Mouse (Mus musculus) heart, embryonic 14.5 days (tissue): ENCODE data around the gene Cmtm5. TPM values are rescaled to one million over a fixed set of nuclear protein-coding genes. Genes with fewer than 3 reads are reported as not detected.

ENCODE experiments used
- ATAC-seq: fragments of 200-750 bp; cut with Nextera tagmentation; 2 replicates; pipeline ENCODE4 v1.8.0; 2017; ENCODE audit warnings: low read depth, moderate TSS enrichment; ENCODE audit not compliant: insufficient number of reproducible peaks, insufficient read depth, low FRiP score
- H3K27ac ChIP-seq, 2 experiments: fragments of 200-500 bp in 1 of 2; fragments of 300-500 bp in 1 of 2; sonication (generic) in 1 of 2; replicated peaks in 1 of 2; 2 replicates each; pipeline ENCODE4 v1.5.1; 2012 to 2014; ENCODE audit warnings: low read depth in 2 of 2, low read length in 2 of 2, control low read depth in 1 of 2, mild to moderate bottlenecking in 1 of 2, mixed read lengths in 1 of 2; ENCODE audit not compliant: control insufficient read depth in 1 of 2, insufficient read depth in 1 of 2
- H3K27me3 ChIP-seq: fragments of 300-500 bp; sonication (generic); 2 replicates; pipeline ENCODE4 v1.6.1; 2014; ENCODE audit warnings: mild to moderate bottlenecking, low read length, control low read depth; ENCODE audit not compliant: control insufficient read depth, insufficient read depth
- H3K36me3 ChIP-seq: fragments of 300-500 bp; sonication (generic); 2 replicates; pipeline ENCODE4 v1.6.1; 2014; ENCODE audit warnings: mild to moderate bottlenecking, control low read depth, low read length, mixed read lengths; ENCODE audit not compliant: control insufficient read depth, insufficient read depth
- H3K4me1 ChIP-seq, 2 experiments: fragments of 200-500 bp in 1 of 2; fragments of 300-500 bp in 1 of 2; sonication (generic) in 1 of 2; 2 replicates each; pipeline ENCODE4 v1.6.1; 2012 to 2014; ENCODE audit warnings: low read length in 2 of 2, control low read depth in 1 of 2, mixed read lengths in 1 of 2; ENCODE audit not compliant: control insufficient read depth in 2 of 2, insufficient read depth in 2 of 2
- H3K4me2 ChIP-seq: fragments of 300-500 bp; sonication (generic); 2 replicates; pipeline ENCODE4 v1.6.1; 2014; ENCODE audit warnings: mild to moderate bottlenecking, low read length
- H3K4me3 ChIP-seq, 2 experiments: fragments of 200-500 bp in 1 of 2; fragments of 300-500 bp in 1 of 2; sonication (generic) in 1 of 2; 2 replicates each; pipeline ENCODE4 v1.5.1; 2012 to 2014; ENCODE audit warnings: low read length in 2 of 2, mild to moderate bottlenecking in 2 of 2, control low read depth in 1 of 2, low read depth in 1 of 2, moderate library complexity in 1 of 2; ENCODE audit not compliant: control insufficient read depth in 1 of 2, insufficient read depth in 1 of 2
- H3K9ac ChIP-seq: fragments of 300-500 bp; sonication (generic); 2 replicates; pipeline ENCODE4 v1.6.1; 2014; ENCODE audit warnings: mild to moderate bottlenecking, low read length
- H3K9me3 ChIP-seq: fragments of 300-500 bp; sonication (generic); 2 replicates; pipeline ENCODE4 v1.6.1; 2016; ENCODE audit warnings: low read length, control low read depth; ENCODE audit not compliant: control insufficient read depth
- WGBS: fragments of 180-500 bp; shearing (Covaris S2); extraction: QIAGEN DNeasy Blood & Tissue Kit; methylation state at CpG from one replicate; pipeline ENCODE4 v1.1.7; 2014; 5-methylcytosine and 5-hydroxymethylcytosine counted together
- polyA plus RNA-seq: library from polyadenylated mRNA; unstranded; fragments of >200 nt; fragmentation: Nextera tagmentation; extraction: Ambion mirVana; gene quantifications from 2 replicates; pipeline ENCODE4 v1.2.1, GENCODE M21; 2014

Cmtm5 gene
- polyA plus RNA-seq, 1 experiment from 2014 or later, result 0.72 TPM

DNA sequence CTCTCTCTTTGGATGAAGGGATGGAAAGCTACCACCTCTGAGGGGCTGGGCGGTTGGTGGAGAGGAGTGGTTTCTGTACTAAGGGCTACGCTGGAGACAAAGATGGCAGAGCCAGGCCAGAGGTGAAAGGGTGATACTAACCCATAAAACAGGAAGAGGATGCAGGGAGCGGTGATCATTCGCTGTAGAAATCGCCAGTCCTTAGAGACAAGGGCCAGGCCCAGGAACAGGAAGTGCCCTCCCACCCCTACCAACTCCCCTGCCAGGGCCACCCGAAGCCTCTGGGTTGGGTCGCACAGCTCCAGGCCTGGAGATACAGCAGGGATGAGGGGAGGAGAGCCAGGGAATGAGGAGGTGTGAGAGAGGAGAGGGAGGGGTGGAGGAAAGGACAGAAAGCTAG is 27.4 kb upstream of the Cmtm5 start:
- no peak overlapping the region; a peak in 1 of 4 replicates for H3K27ac ChIP-seq
- no peak overlapping the region for H3K4me2 ChIP-seq
- ATAC-seq, result no peak
- H3K4me1 ChIP-seq, result peaks cover 15 to 27% of the 10 kb centered on the region in 2 experiments
- peaks cover 47% of the 10 kb centered on the region for H3K36me3 ChIP-seq
- WGBS, result 71% methylated on average over 7 of the region's 7 CpGs
- peak overlapping the region; percentile 40; the same call in 1 of the 2 replicates for H3K9ac ChIP-seq
- no peaks in the 10 kb centered on the region for H3K9me3 ChIP-seq
- no peaks in the 10 kb centered on the region for H3K27me3 ChIP-seq
- H3K4me3 ChIP-seq, result no peak overlapping the region

- 4% methylated on average over 61 of the region's 69 CpGs for WGBS
Observed at GRCm38 (mm10) chr14:54912109-54912850, 23.8 kb upstream of the Cmtm5 start.

GRCm38 (mm10) chr14:54912886-54913285 is 23.2 kb upstream of the Cmtm5 start, which contains the start of gene Slc22a17:
TSS of gene Slc22a17 (minus strand) at chr14:54913132.
- H3K27ac ChIP-seq, result peak within 1 kb of the TSS in 1 of 2 experiments; percentile 72; a peak in 2 of 4 replicates
- H3K9ac ChIP-seq, result peak within 1 kb of the TSS; percentile 94
- WGBS, result 0% methylated on average over 25 of the region's 28 CpGs
- no peaks in the 10 kb centered on the region for H3K9me3 ChIP-seq
- no peaks in the 10 kb centered on the region for H3K27me3 ChIP-seq
- peaks cover 15 to 18% of the 10 kb centered on the region in 2 experiments for H3K4me1 ChIP-seq
- peak within 1 kb of the TSS; percentile 99 for H3K4me2 ChIP-seq
- peaks cover 48% of the 10 kb centered on the region for H3K36me3 ChIP-seq
- peak; percentile 76 for ATAC-seq
- H3K4me3 ChIP-seq, result peak within 1 kb of the TSS; percentile 56 to 91

More at GRCm38 (mm10) chr14:54912109-54912850, 23.8 kb upstream of the Cmtm5 start:
- Histone ChIP-seq H3K27me3 (no peaks in the 10 kb centered on the region), H3K4me2 (peak overlapping the region; percentile 99), H3K9ac (peak overlapping the region; percentile 94), H3K27ac (peak overlapping the region in 1 of 2 experiments; percentile 72; a peak in 2 of 4 replicates), H3K4me1 (peaks cover 15 to 18% of the 10 kb centered on the region in 2 experiments), H3K36me3 (peaks cover 48% of the 10 kb centered on the region), H3K4me3 (peak overlapping the region; percentile 56 to 91), H3K9me3 (no peaks in the 10 kb centered on the region)
- ATAC-seq, result peak; percentile 48

GRCm38 (mm10) chr14:54913343-54913742 is 22.7 kb upstream of the Cmtm5 start:
- ATAC-seq, result no peak

GRCm38 (mm10) chr14:54920076-54920685 is 15.9 kb upstream of the Cmtm5 start:
- Histone ChIP-seq H3K36me3 (peaks cover 58% of the 10 kb centered on the region), H3K4me1 (peaks cover 13% of the 10 kb centered on the region in 2 experiments), H3K27ac (no peak overlapping the region), H3K4me3 (no peak overlapping the region), H3K4me2 (no peak overlapping the region), H3K9ac (no peak overlapping the region), H3K27me3 (no peaks in the 10 kb centered on the region), H3K9me3 (peaks cover 8% of the 10 kb centered on the region; the same call in 1 of the 2 replicates)
- WGBS, result 87% methylated on average over 16 of the region's 16 CpGs
- no peak for ATAC-seq

More at GRCm38 (mm10) chr14:54913343-54913742, 22.7 kb upstream of the Cmtm5 start:
- 18% methylated on average over 10 of the region's 10 CpGs for WGBS
- Histone ChIP-seq H3K4me3 (peak overlapping the region; percentile 56 to 91), H3K9me3 (no peaks in the 10 kb centered on the region), H3K4me2 (peak overlapping the region; percentile 99), H3K27ac (peak overlapping the region in 1 of 2 experiments; percentile 72; a peak in 2 of 4 replicates), H3K27me3 (no peaks in the 10 kb centered on the region), H3K9ac (peak overlapping the region; percentile 94), H3K36me3 (peaks cover 48% of the 10 kb centered on the region), H3K4me1 (peaks cover 15 to 18% of the 10 kb centered on the region in 2 experiments)

GRCm38 (mm10) chr14:54924641-54925348 is 11.3 kb upstream of the Cmtm5 start:
- Histone ChIP-seq H3K9me3 (peaks cover 8% of the 10 kb centered on the region; the same call in 1 of the 2 replicates), H3K9ac (peak overlapping the region; percentile 89), H3K4me2 (peak overlapping the region; percentile 98), H3K27me3 (peaks cover 7% of the 10 kb centered on the region), H3K4me3 (peak overlapping the region; percentile 49 to 61), H3K27ac (peak overlapping the region; percentile 87 to 88), H3K36me3 (peaks cover 17% of the 10 kb centered on the region), H3K4me1 (peaks cover 21 to 27% of the 10 kb centered on the region in 2 experiments)
- WGBS, result 25% methylated on average over 7 of the region's 7 CpGs
- peak; percentile 49 for ATAC-seq
